Mouse (Mus musculus) thymus, adult 2 months (tissue): ENCODE data around the gene Kcnmb4. TPM values are rescaled to one million over a fixed set of nuclear protein-coding genes. Genes with fewer than 3 reads are reported as not detected.

Experiments
- DNase-seq: peaks from one replicate; pipeline ENCODE4 v3.0.0; 2021
- H3K27ac ChIP-seq: fragments of 200-500 bp; 2 replicates; pipeline ENCODE4 v1.5.1; 2012; ENCODE audit warnings: low read length, control low read depth; ENCODE audit not compliant: control insufficient read depth, insufficient read depth
- H3K27me3 ChIP-seq: fragments of 200-500 bp; 2 replicates; pipeline ENCODE4 v1.6.1; 2012; ENCODE audit warnings: mild to moderate bottlenecking, low read length, moderate library complexity, mixed read lengths; ENCODE audit not compliant: control insufficient read depth, insufficient read depth
- H3K36me3 ChIP-seq: fragments of 200-500 bp; 2 replicates; pipeline ENCODE4 v1.6.1; 2012; ENCODE audit warnings: mild to moderate bottlenecking, low read length, moderate library complexity; ENCODE audit not compliant: control insufficient read depth, insufficient read depth
- H3K4me1 ChIP-seq: fragments of 200-500 bp; replicated peaks from 2 replicates; pipeline ENCODE4 v1.6.1; 2012; ENCODE audit warnings: low read length; ENCODE audit not compliant: control insufficient read depth, insufficient read depth
- H3K4me3 ChIP-seq: fragments of 200-500 bp; 2 replicates; pipeline ENCODE4 v1.5.1; 2012; ENCODE audit warnings: mild to moderate bottlenecking, low read length, control low read depth, moderate library complexity; ENCODE audit not compliant: control insufficient read depth, insufficient read depth
- CTCF ChIP-seq: fragments of 200-500 bp; IDR thresholded peaks from 2 replicates; pipeline ENCODE4 v1.5.1; 2012; ENCODE audit warnings: mild to moderate bottlenecking, control low read depth, low read length, moderate library complexity, borderline replicate concordance; ENCODE audit not compliant: control insufficient read depth, poor library complexity, insufficient read depth; ENCODE audit errors: extremely low read depth
- POLR2A ChIP-seq: fragments of 200-500 bp; IDR thresholded peaks from 2 replicates; pipeline ENCODE4 v1.6.1; 2012; ENCODE audit warnings: mild to moderate bottlenecking, low read length, control low read depth, moderate library complexity; ENCODE audit not compliant: control insufficient read depth, poor library complexity, insufficient read depth; ENCODE audit errors: extremely low read depth
- WGBS: fragments of 180-500 bp; shearing (Covaris S2); methylation state at CpG from one replicate; pipeline ENCODE4 v1.1.7; 2018; 5-methylcytosine and 5-hydroxymethylcytosine counted together
- polyA plus RNA-seq: library from polyadenylated mRNA; depleted of rRNA; stranded (reverse); fragments of >200 nt; gene quantifications from 2 replicates; pipeline ENCODE4 v1.2.3, GENCODE M21; 2012

Gene Kcnmb4
- polyA plus RNA-seq, 1 experiment, result 185 TPM

- Histone ChIP-seq H3K4me1 (no peaks in the 10 kb centered on the region), H3K4me3 (no peak overlapping the region), H3K36me3 (no peaks in the 10 kb centered on the region), H3K27ac (no peak overlapping the region), H3K27me3 (no peaks in the 10 kb centered on the region)
- WGBS, result 91% methylated on average over 13 of the region's 13 CpGs
- no peak for DNase-seq
- no peak for TF ChIP-seq POLR2A
- TF ChIP-seq CTCF, result no peak
Measured at GRCm38 (mm10) chr10:116396966-116397365, 76.7 kb downstream of the Kcnmb4 start.

- no peak for DNase-seq
Measured at GRCm38 (mm10) chr10:116396279-116396678, 77.4 kb downstream of the Kcnmb4 start.

GRCm38 (mm10) chr10:116394585-116394984 lies 79.1 kb downstream of the Kcnmb4 start:
- WGBS, result 21% methylated on average over 4 of the region's 4 CpGs
- no peak for DNase-seq
- Histone ChIP-seq H3K27ac (no peak overlapping the region), H3K4me1 (no peaks in the 10 kb centered on the region), H3K36me3 (no peaks in the 10 kb centered on the region), H3K4me3 (no peak overlapping the region), H3K27me3 (no peaks in the 10 kb centered on the region)
- TF ChIP-seq CTCF, result no peak
- TF ChIP-seq POLR2A, result no peak

More at GRCm38 (mm10) chr10:116396279-116396678, 77.4 kb downstream of the Kcnmb4 start:
- no peaks in the 10 kb centered on the region for H3K4me1 ChIP-seq
- TF ChIP-seq CTCF (no peak), POLR2A (no peak)
- H3K36me3 ChIP-seq, result no peaks in the 10 kb centered on the region
- no peak overlapping the region for H3K4me3 ChIP-seq
- H3K27ac ChIP-seq, result no peak overlapping the region
- no peaks in the 10 kb centered on the region for H3K27me3 ChIP-seq
- WGBS, result 65% methylated on average over 5 of the region's 5 CpGs

- Histone ChIP-seq H3K27ac (no peak overlapping the region), H3K4me3 (no peak overlapping the region), H3K36me3 (no peaks in the 10 kb centered on the region), H3K4me1 (no peaks in the 10 kb centered on the region), H3K27me3 (no peaks in the 10 kb centered on the region)
- WGBS, result 87% methylated on average over 9 of the region's 9 CpGs
- no peak for DNase-seq
- TF ChIP-seq POLR2A, result no peak
- TF ChIP-seq CTCF, result no peak
Measured at GRCm38 (mm10) chr10:116393790-116394475, 79.7 kb downstream of the Kcnmb4 start.

GRCm38 (mm10) chr10:116388840-116389239 lies 84.8 kb downstream of the Kcnmb4 start:
- Histone ChIP-seq H3K27ac (no peak overlapping the region), H3K27me3 (no peaks in the 10 kb centered on the region), H3K4me1 (no peaks in the 10 kb centered on the region), H3K36me3 (no peaks in the 10 kb centered on the region), H3K4me3 (no peak overlapping the region)
- no peak for DNase-seq
- no peak for TF ChIP-seq POLR2A
- no peak for TF ChIP-seq CTCF
- 92% methylated on average over 6 of the region's 6 CpGs for WGBS

- DNase-seq, result no peak
- H3K27me3 ChIP-seq, result no peaks in the 10 kb centered on the region
- no peak for TF ChIP-seq CTCF
- no peak for TF ChIP-seq POLR2A
- H3K27ac ChIP-seq, result no peak overlapping the region
- 64% methylated on average over 7 of the region's 7 CpGs for WGBS
- no peaks in the 10 kb centered on the region for H3K36me3 ChIP-seq
- H3K4me3 ChIP-seq, result no peak overlapping the region
- H3K4me1 ChIP-seq, result no peaks in the 10 kb centered on the region
Measured at GRCm38 (mm10) chr10:116386391-116386885, 87.2 kb downstream of the Kcnmb4 start.

- no peak overlapping the region for H3K27ac ChIP-seq
- H3K4me3 ChIP-seq, result no peak overlapping the region
- TF ChIP-seq POLR2A, result no peak
- no peak for TF ChIP-seq CTCF
- no peaks in the 10 kb centered on the region for H3K36me3 ChIP-seq
- no peak for DNase-seq
- no peaks in the 10 kb centered on the region for H3K4me1 ChIP-seq
- WGBS, result 87% methylated on average over 4 of the region's 4 CpGs
- no peaks in the 10 kb centered on the region for H3K27me3 ChIP-seq
Measured at GRCm38 (mm10) chr10:116384401-116384800, 89.3 kb downstream of the Kcnmb4 start.
